Mouse (Mus musculus): ENCODE results near the gene Lce3a. TPM values are rescaled to one million over a fixed set of nuclear protein-coding genes. Genes with fewer than 3 reads are reported as not detected.

The Lce3a gene
- polyA plus RNA-seq, 1 experiment from 2014 or later = not detected

GRCm38 (mm10) chr3:92905182-92905581, 20.8 kb downstream of the Lce3a start:
- Histone ChIP-seq H3K4me2 (replicated peaks; ENCODE audit: low read depth) (no peak overlapping the region), H3K9ac (ENCODE audit: low read depth, low read length) (no peak overlapping the region), H3K9me3 (ENCODE audit: control insufficient read depth) (no peaks in the 10 kb centered on the region), H3K4me3 (ENCODE audit: low read depth, low read length) (no peak overlapping the region), H3K36me3 (ENCODE audit: control insufficient read depth, insufficient read depth) (no peaks in the 10 kb centered on the region), H3K27me3 (replicated peaks; ENCODE audit: control insufficient read depth, insufficient read depth, low read length) (no peaks in the 10 kb centered on the region), H3K4me1 (replicated peaks; ENCODE audit: control insufficient read depth, insufficient read depth, low read length) (no peaks in the 10 kb centered on the region), H3K27ac (ENCODE audit: low read depth, low read length) (no peak overlapping the region)
- 50% methylated on average over 3 of the region's 3 CpGs for WGBS
- no peak for ATAC-seq
- no peak for TF ChIP-seq CTCF (IDR thresholded peaks at IDR 0.05; ENCODE audit: low read depth)

GRCm38 (mm10) chr3:92903640-92904039, 22.4 kb downstream of the Lce3a start:
- WGBS = 21% methylated on average over 4 of the region's 4 CpGs
- no peak for ATAC-seq
- no peak overlapping the region for H3K9ac ChIP-seq (ENCODE audit: low read depth, low read length)

GRCm38 (mm10) chr3:92902992-92903391, 23.0 kb downstream of the Lce3a start:
- 18% methylated on average over 3 of the region's 3 CpGs for WGBS
- no peak for ATAC-seq
- Histone ChIP-seq H3K27ac (ENCODE audit: low read depth, low read length) (no peak overlapping the region), H3K36me3 (ENCODE audit: control insufficient read depth, insufficient read depth) (no peaks in the 10 kb centered on the region), H3K4me3 (ENCODE audit: low read depth, low read length) (no peak overlapping the region), H3K9me3 (ENCODE audit: control insufficient read depth) (no peaks in the 10 kb centered on the region), H3K27me3 (replicated peaks; ENCODE audit: control insufficient read depth, insufficient read depth, low read length) (no peaks in the 10 kb centered on the region), H3K9ac (ENCODE audit: low read depth, low read length) (no peak overlapping the region), H3K4me1 (replicated peaks; ENCODE audit: control insufficient read depth, insufficient read depth, low read length) (no peaks in the 10 kb centered on the region), H3K4me2 (replicated peaks; ENCODE audit: low read depth) (no peak overlapping the region)
- TF ChIP-seq CTCF (IDR thresholded peaks at IDR 0.05; ENCODE audit: low read depth) = peak; percentile 72

More at GRCm38 (mm10) chr3:92903640-92904039, 22.4 kb downstream of the Lce3a start:
- no peak overlapping the region for H3K4me2 ChIP-seq (replicated peaks; ENCODE audit: low read depth)
- H3K27ac ChIP-seq (ENCODE audit: low read depth, low read length) = no peak overlapping the region
- peak; percentile 58 for TF ChIP-seq CTCF (IDR thresholded peaks at IDR 0.05; ENCODE audit: low read depth)
- no peaks in the 10 kb centered on the region for H3K4me1 ChIP-seq (replicated peaks; ENCODE audit: control insufficient read depth, insufficient read depth, low read length)
- no peaks in the 10 kb centered on the region for H3K27me3 ChIP-seq (replicated peaks; ENCODE audit: control insufficient read depth, insufficient read depth, low read length)
- no peak overlapping the region for H3K4me3 ChIP-seq (ENCODE audit: low read depth, low read length)
- H3K9me3 ChIP-seq (ENCODE audit: control insufficient read depth) = no peaks in the 10 kb centered on the region
- H3K36me3 ChIP-seq (ENCODE audit: control insufficient read depth, insufficient read depth) = no peaks in the 10 kb centered on the region

GRCm38 (mm10) chr3:92894489-92894888, 31.5 kb downstream of the Lce3a start:
- TF ChIP-seq CTCF (IDR thresholded peaks at IDR 0.05; ENCODE audit: low read depth) = no peak
- 52% methylated on average over 1 of the region's 1 CpGs for WGBS

GRCm38 (mm10) chr3:92894063-92894462, 32.0 kb downstream of the Lce3a start:
- WGBS = 71% methylated on average over 3 of the region's 3 CpGs
- no peaks in the 10 kb centered on the region for H3K4me1 ChIP-seq (replicated peaks; ENCODE audit: control insufficient read depth, insufficient read depth, low read length)
- H3K27ac ChIP-seq (ENCODE audit: low read depth, low read length) = no peak overlapping the region
- TF ChIP-seq CTCF (IDR thresholded peaks at IDR 0.05; ENCODE audit: low read depth) = no peak
- no peaks in the 10 kb centered on the region for H3K9me3 ChIP-seq (ENCODE audit: control insufficient read depth)
- no peaks in the 10 kb centered on the region for H3K36me3 ChIP-seq (ENCODE audit: control insufficient read depth, insufficient read depth)
- no peak overlapping the region for H3K4me2 ChIP-seq (replicated peaks; ENCODE audit: low read depth)
- no peak overlapping the region for H3K9ac ChIP-seq (ENCODE audit: low read depth, low read length)
- no peak for ATAC-seq
- no peak overlapping the region for H3K4me3 ChIP-seq (ENCODE audit: low read depth, low read length)
- H3K27me3 ChIP-seq (replicated peaks; ENCODE audit: control insufficient read depth, insufficient read depth, low read length) = no peaks in the 10 kb centered on the region

More at GRCm38 (mm10) chr3:92894489-92894888, 31.5 kb downstream of the Lce3a start:
- H3K4me1 ChIP-seq (replicated peaks; ENCODE audit: control insufficient read depth, insufficient read depth, low read length) = no peaks in the 10 kb centered on the region
- no peaks in the 10 kb centered on the region for H3K9me3 ChIP-seq (ENCODE audit: control insufficient read depth)
- no peak overlapping the region for H3K9ac ChIP-seq (ENCODE audit: low read depth, low read length)
- no peak overlapping the region for H3K4me3 ChIP-seq (ENCODE audit: low read depth, low read length)
- ATAC-seq = no peak
- no peaks in the 10 kb centered on the region for H3K36me3 ChIP-seq (ENCODE audit: control insufficient read depth, insufficient read depth)
- no peak overlapping the region for H3K27ac ChIP-seq (ENCODE audit: low read depth, low read length)
- no peak overlapping the region for H3K4me2 ChIP-seq (replicated peaks; ENCODE audit: low read depth)
- no peaks in the 10 kb centered on the region for H3K27me3 ChIP-seq (replicated peaks; ENCODE audit: control insufficient read depth, insufficient read depth, low read length)

Other genes starting within 250 kb of the Lce3a start
- not detected in 2 replicates for gene Lce1c, start 247.0 kb downstream of the Lce3a start, polyA plus RNA-seq (2015; fragmentation: Nextera tagmentation; extraction: Ambion mirVana)
- gene Lce1d, start 239.0 kb downstream of the Lce3a start, polyA plus RNA-seq (2015; fragmentation: Nextera tagmentation; extraction: Ambion mirVana) = not detected in 2 replicates
- gene Lce1e, start 217.2 kb downstream of the Lce3a start, polyA plus RNA-seq (2015; fragmentation: Nextera tagmentation; extraction: Ambion mirVana) = not detected in 2 replicates
- gene Lce1f, start 205.9 kb downstream of the Lce3a start, polyA plus RNA-seq (2015; fragmentation: Nextera tagmentation; extraction: Ambion mirVana) = not detected in 2 replicates
- not detected in 2 replicates for gene Gm38119, start 187.1 kb downstream of the Lce3a start, polyA plus RNA-seq (2015; fragmentation: Nextera tagmentation; extraction: Ambion mirVana)
- not detected in 2 replicates for gene Lce1g, start 173.9 kb downstream of the Lce3a start, polyA plus RNA-seq (2015; fragmentation: Nextera tagmentation; extraction: Ambion mirVana)
- not detected in 2 replicates for gene Lce1h, start 161.2 kb downstream of the Lce3a start, polyA plus RNA-seq (2015; fragmentation: Nextera tagmentation; extraction: Ambion mirVana)
- not detected in 2 replicates for gene Lce1i, start 147.3 kb downstream of the Lce3a start, polyA plus RNA-seq (2015; fragmentation: Nextera tagmentation; extraction: Ambion mirVana)
- gene Lce1j, start 135.7 kb downstream of the Lce3a start, polyA plus RNA-seq (2015; fragmentation: Nextera tagmentation; extraction: Ambion mirVana) = not detected in 2 replicates
- gene Lce1k, start 118.3 kb downstream of the Lce3a start, polyA plus RNA-seq (2015; fragmentation: Nextera tagmentation; extraction: Ambion mirVana) = not detected in 2 replicates
- gene Kprp, start 99.0 kb downstream of the Lce3a start, polyA plus RNA-seq (2015; fragmentation: Nextera tagmentation; extraction: Ambion mirVana) = not detected in 2 replicates
- gene Lce1l, start 74.9 kb downstream of the Lce3a start, polyA plus RNA-seq (2015; fragmentation: Nextera tagmentation; extraction: Ambion mirVana) = not detected in 2 replicates
- not detected in 2 replicates for gene 2310050C09Rik, start 56.0 kb downstream of the Lce3a start, polyA plus RNA-seq (2015; fragmentation: Nextera tagmentation; extraction: Ambion mirVana)
- gene Lce3b, start 6.7 kb upstream of the Lce3a start, polyA plus RNA-seq (2015; fragmentation: Nextera tagmentation; extraction: Ambion mirVana) = not detected in 2 replicates
- not detected in 2 replicates for gene Lce3c, start 18.3 kb upstream of the Lce3a start, polyA plus RNA-seq (2015; fragmentation: Nextera tagmentation; extraction: Ambion mirVana)
- gene Lce3d, start 31.2 kb upstream of the Lce3a start, polyA plus RNA-seq (2015; fragmentation: Nextera tagmentation; extraction: Ambion mirVana) = not detected in 2 replicates
- not detected in 2 replicates for gene Lce3e, start 40.8 kb upstream of the Lce3a start, polyA plus RNA-seq (2015; fragmentation: Nextera tagmentation; extraction: Ambion mirVana)
- gene Lce3f, start 66.0 kb upstream of the Lce3a start, polyA plus RNA-seq (2015; fragmentation: Nextera tagmentation; extraction: Ambion mirVana) = not detected in 2 replicates
- gene Crct1, start 89.5 kb upstream of the Lce3a start, polyA plus RNA-seq (2015; fragmentation: Nextera tagmentation; extraction: Ambion mirVana) = not detected in 2 replicates
- not detected in 2 replicates for gene Lce1m, start 92.8 kb upstream of the Lce3a start, polyA plus RNA-seq (2015; fragmentation: Nextera tagmentation; extraction: Ambion mirVana)
- gene Gm4858, start 142.6 kb upstream of the Lce3a start, polyA plus RNA-seq (2015; fragmentation: Nextera tagmentation; extraction: Ambion mirVana) = not detected in 2 replicates
- gene Crnn, start 218.6 kb upstream of the Lce3a start, polyA plus RNA-seq (2015; fragmentation: Nextera tagmentation; extraction: Ambion mirVana) = not detected in 2 replicates